Mouse (Mus musculus): ENCODE data around the gene Igsf6. TPM values are rescaled to one million over a fixed set of nuclear protein-coding genes. Genes with fewer than 3 reads are reported as not detected.
A peak's percentile ranks its signal among the peaks of the same experiment; 100 is the strongest.

The Igsf6 gene
- total RNA-seq (2022): 1 to 10 TPM in 1 of 4 experiments, under 1 TPM in 2, not detected in 1; 0.22 to 1.3 (median 0.98) TPM

DNA sequence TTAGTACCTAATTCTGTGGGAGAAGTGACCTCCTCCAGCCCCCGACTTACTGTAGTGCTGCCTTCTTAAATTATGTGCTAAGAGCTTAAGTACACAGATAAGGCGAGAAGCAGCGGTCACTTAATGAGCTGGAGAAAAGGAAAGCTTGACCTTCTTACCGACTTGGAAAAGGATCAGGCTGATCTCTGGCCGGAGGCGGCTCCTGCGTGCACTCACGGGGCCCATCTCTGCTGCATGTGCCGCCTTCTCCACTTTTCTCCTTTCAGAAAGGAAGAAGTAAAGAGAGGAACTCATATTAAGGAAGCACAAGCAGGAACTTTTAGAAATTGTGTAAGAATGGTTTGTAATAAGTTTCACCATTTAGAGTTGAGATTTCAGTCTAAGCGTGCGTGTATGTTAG lies at the start of gene Igsf6:
Igsf6 (minus strand) TSS at position 292 of the 400 bp plus-strand sequence.
- no peak for DNase-seq (ENCODE audit: low spot score in 2 of 2)

DNA sequence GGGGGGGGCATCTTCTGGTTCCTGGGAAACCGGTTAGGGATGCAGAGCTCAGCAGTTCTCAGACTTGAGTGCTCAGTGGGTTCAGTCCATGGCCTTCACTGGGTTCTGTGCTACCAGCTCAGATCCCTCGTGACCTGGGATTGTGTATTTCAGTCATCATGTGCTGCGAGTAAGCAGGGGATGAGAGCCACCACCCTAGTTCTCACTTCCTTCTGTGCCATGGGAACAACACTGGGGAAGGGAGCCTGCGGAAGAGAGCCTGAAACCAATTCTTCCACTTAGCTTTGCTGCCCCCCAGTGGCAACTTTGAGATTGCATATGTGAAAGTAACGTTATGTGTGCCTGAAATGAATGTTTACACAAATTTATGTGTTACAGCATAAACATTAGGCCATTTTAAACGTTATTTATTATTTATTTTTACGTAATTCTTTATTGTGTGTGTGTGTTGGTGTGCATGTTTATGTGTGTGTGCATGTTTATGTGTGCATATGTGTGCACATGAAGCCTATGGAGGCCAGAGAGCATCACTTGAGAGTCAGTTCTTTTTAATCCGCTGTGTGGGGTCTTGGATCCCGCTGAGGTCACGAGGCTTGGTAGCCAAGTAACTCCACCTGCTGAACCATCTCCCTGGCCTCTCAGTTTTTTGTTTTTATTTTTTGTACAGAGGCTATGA lies 45.9 kb upstream of the Igsf6 start:
- DNase-seq (ENCODE audit: low spot score in 2 of 2): peak; percentile 46 to 84

DNA sequence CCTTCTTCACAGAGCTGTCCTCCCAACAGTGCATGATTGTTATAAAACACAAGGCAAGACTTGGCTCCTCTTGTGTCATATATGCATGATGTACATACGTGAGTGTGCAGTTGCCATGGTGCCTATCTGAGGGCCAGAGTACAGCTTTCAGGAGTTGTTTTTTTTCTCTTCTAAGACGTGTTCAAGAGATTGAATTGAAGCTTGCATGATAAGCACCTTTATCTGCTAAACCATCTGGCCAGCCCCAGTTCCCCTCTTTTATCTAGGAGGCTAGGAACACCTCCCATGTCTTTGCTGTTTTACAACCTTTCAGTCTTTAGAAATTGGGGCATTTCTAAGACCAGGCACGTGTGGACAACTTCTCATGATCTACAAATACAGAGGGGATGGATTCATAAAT lies 37.4 kb upstream of the Igsf6 start:
- DNase-seq (ENCODE audit: low spot score in 2 of 2): no peak

DNA sequence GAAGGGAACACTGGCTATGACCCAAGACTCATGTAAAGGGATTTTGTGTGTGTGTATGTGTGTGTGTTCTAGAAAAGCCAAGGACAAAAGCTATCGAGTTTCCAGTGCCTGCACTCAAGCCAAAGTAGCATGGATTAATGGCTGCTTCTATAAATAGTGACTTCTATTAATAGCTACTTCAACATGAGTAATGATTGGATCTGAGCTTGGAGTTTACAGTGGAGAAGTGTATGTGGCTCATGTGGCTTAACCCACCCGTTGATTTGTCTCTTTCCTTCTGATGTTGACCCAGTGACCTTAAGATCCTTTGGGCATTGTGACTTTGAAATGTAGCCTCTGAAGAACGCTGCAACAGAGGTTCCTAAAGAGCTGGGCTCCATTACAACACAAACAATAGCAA lies 36.9 kb upstream of the Igsf6 start:
- DNase-seq (ENCODE audit: low spot score in 2 of 2): no peak

DNA sequence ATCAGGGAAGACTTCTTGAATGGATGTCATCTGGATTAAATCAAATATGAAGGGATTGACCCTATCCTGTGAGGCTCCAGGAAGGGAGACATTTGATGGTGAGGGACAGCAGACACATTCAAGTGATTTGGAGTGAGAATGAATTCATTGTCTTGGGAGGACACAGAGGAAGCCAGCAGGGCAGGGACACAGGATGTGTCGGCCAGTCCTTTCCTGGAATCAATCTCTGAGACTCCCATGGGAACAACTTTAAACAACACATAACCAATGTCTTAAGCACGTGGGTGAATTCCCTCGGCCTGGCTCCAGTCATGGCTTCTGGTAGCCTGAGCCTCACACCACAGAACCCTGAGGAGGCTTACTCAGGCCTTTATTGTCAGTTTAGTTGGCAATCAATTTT lies 33.5 kb upstream of the Igsf6 start:
- DNase-seq (ENCODE audit: low spot score in 2 of 2): no peak

DNA sequence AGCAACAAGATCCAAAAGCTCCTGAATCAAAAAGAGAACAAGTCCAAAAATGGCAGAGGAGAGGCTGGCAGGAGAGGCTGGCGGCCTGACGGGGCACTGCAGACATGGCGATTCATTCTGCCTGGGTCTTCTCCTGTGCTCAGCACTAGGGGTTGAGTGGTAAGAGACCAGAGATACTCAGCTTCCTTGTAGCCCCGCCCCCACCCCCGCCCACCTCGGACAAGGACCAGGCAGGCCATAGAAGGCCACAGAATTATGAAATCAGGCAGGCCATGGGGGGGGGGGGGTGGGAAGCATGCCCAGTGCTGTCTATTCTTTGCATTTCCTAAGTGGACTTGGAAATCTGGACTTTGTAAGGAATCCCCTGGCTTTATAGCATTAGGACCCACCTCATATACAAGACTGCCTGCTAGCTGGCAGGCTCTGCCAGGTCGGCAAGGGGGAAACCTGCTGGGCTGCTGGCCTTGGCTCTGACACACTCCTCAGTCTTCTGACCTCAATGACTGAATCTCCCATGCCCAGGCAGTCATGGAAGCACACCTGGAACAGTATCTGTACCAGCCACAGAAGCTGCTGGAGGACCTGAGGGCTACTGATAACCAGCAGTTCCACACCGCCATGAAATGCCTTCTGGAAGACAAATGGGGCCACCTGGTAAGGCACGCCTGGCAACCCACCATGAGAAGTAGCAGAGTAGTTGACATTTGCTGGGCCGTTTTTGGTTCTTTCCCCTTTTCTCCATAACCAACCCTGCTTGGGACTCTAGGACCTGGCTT lies 24.4 kb upstream of the Igsf6 start:
- no peak for DNase-seq (ENCODE audit: low spot score in 2 of 2)

DNA sequence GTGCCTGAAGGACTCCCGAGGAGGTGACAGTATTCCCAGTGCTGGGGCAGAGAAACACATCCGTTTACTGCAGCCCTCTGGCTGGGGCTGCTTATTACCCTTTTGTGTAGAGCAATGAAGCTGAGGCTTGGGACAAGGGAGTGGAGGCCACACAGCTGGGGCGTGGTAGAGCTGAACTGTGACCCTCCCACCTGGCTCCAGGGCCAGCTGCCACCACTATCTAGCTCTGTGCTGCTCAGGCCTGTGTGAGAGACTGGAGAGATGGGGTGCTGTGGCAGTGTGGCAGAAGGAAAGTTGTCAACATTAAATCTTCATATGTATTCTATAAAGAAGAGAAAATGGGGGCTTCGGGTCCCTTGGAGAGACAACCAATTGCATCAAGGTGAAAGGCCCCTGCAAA lies 18.7 kb upstream of the Igsf6 start:
- no peak for DNase-seq (ENCODE audit: low spot score in 2 of 2)

DNA sequence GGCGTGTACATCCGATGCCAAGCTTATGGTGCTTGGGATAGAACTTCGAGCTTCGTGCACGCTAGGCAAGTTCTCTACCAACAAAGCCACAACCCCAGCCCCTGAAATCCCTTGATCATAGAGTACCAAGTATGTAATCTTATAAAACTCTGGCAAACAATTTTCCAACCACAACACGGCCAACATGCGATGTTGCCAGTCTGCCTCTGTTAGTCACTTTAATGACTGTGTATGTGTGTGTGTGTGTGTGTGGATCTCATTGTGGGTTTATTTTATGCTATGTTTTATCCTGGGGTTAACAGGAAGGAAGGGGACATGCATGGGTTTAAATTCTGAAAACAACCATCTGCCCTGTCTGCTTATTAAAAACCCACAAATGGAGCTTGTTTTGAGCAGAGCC lies 16.4 kb upstream of the Igsf6 start:
- DNase-seq (ENCODE audit: low spot score in 2 of 2): no peak

GRCm38 (mm10) chr7:121088745-121089144 lies 14.4 kb upstream of the Igsf6 start:
- no peak for DNase-seq (ENCODE audit: low spot score in 2 of 2)

- no peak for DNase-seq (ENCODE audit: low spot score in 2 of 2)
Observed at GRCm38 (mm10) chr7:121085500-121085899, 11.1 kb upstream of the Igsf6 start.

GRCm38 (mm10) chr7:121084840-121085453 lies 10.6 kb upstream of the Igsf6 start:
- no peak for DNase-seq (ENCODE audit: low spot score in 2 of 2)

GRCm38 (mm10) chr7:121082949-121083513 lies 8.7 kb upstream of the Igsf6 start:
- no peak for DNase-seq (ENCODE audit: low spot score in 2 of 2)

- no peak for DNase-seq (ENCODE audit: low spot score in 2 of 2)
Observed at GRCm38 (mm10) chr7:121081816-121082215, 7.4 kb upstream of the Igsf6 start.

- no peak for DNase-seq (ENCODE audit: low spot score in 2 of 2)
Observed at GRCm38 (mm10) chr7:121081350-121081749, 7.0 kb upstream of the Igsf6 start, which contains the start of gene Otoa. Gene Otoa, plus strand, starts transcription at chr7:121081650.

- peak; percentile 29 to 52 for DNase-seq (ENCODE audit: low spot score in 2 of 2)
Observed at GRCm38 (mm10) chr7:121077829-121078228, 3.5 kb upstream of the Igsf6 start.

DNA sequence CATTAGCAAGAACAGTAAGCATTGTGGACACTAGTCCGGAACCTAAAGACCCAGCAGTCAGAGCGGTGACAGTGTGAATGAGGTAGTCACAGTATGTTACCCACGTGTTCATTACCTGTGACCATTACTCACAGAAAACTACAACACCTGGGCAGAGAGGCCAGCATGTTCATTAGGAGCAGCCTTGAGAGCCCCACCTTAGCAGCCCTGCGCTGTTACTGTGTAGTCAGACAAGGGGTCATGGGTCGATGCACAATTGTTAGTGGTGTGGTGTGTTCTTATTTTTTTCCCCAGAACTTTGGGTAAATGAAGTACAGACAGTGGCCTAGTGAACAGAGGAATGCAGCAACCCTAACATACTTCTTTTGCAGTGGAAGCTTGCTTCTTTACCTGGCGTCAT lies 2.9 kb upstream of the Igsf6 start:
- no peak for DNase-seq (ENCODE audit: low spot score in 2 of 2)

DNA sequence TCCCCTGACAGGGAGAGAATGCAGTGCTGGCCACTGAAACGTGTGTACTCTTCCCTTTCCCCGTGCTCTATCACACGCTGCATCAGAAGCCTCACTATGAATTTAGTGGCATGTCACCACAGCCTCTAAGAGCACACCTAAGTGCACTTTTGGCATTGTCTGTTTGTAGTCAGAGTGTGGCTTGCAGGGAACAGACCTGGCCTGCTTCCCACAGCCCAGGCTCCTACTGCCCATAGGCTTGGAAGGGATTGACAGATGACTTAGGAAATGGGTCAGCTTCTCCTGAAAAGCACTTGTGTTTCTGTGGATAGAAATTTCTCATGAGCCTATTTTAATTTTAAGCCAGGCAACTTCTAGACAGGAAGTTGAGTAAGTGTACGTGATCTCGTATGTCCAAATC lies 1.0 kb upstream of the Igsf6 start:
- DNase-seq (ENCODE audit: low spot score in 2 of 2): no peak

GRCm38 (mm10) chr7:121074801-121075400 lies 529 bp upstream of the Igsf6 start:
- no peak for DNase-seq (ENCODE audit: low spot score in 2 of 2)

DNA sequence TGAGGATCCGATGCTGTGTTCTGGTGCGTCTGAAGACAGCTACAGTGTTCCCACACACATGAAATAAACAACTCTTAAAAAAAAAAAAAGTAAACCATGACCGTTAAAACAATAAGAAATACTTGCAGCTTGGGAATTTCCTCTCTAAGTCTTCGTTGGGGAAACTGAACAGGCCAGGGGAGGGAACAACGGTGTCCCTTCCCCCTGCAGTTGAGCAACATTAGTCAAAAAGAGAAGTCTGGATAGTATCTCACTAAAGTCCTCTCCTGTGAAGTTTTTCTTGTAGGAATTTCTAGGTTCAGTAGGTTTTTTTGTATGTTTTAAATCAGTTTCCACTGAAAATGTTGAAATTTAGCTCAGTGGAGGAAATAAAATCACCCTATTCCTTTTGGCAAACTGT lies 1.9 kb downstream of the Igsf6 start:
- DNase-seq (ENCODE audit: low spot score in 2 of 2): no peak

DNA sequence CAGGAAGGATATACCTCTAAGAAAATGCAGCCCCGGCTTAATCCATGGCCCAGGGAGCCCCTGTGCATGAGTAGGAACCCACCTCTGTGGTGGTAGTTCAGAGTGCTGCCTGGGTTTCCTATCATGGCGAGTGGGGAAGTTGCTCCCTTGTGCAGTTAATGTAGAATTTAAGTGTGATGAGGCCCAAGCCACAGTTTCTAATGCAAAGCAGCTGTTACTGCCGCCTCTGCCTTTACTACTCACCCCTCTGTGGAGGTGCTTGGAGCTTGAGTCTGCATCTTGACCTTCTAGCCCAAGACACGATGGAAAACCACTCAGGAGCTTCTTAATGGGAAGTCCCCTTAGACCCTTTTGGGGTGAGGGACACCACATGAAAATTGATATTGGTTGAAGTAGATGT lies 3.1 kb downstream of the Igsf6 start:
- no peak for DNase-seq (ENCODE audit: low spot score in 2 of 2)

DNA sequence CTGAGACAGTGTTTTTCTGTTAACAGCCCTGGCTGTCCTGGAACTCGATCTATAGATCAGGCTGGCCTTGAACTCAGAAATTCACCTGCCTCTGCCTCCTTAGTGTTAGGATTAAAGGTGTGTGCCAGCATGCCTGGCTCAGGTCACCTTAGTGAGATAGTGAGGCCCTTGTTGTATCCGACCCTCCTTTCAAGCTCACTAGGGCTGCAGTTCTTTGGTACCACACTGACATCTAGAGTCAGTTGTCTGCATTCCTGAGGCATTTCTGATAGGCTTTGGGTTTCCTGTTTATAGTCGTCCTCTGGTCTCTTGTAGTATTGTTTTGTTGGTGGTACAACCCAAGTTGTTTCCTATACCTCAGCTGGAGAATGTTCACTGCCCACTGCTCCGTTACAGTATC lies 10.1 kb downstream of the Igsf6 start:
- no peak for DNase-seq (ENCODE audit: low spot score in 2 of 2)

Measured in left cerebral cortex, adult 8-10 months (tissue).